Mouse (Mus musculus): ENCODE data around the gene Cenpb. TPM values are rescaled to one million over a fixed set of nuclear protein-coding genes. Genes with fewer than 3 reads are reported as not detected.

Gene Cenpb
- polyA plus RNA-seq, 1 experiment = 27.7 TPM

DNA sequence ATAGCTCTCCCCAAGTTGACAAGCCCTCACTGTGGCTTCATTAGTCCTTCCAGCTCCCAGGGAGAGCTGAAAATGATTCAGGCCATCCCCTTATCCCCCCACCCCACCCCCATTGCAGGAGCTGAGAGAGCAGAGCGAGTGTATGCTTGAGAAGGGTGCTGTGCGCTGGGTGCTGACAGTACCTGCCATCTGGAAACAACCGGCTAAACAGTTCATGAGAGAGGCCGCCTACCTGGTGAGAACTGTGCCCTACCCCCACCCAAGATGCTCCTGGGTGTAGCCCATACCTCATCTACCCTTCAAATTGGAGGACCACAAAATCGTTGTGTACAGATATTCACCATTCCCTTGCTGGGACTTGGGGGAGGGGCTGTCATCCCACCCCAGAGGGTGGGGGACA lies 40.6 kb downstream of the Cenpb start:
- H3K4me1 ChIP-seq (ENCODE audit: control insufficient read depth) = peaks cover 93% of the 10 kb centered on the region
- TF ChIP-seq TAL1 (IDR thresholded peaks at IDR 0.05; ENCODE audit: low read length) = no peak
- TF ChIP-seq GATA1 (IDR thresholded peaks at IDR 0.05; ENCODE audit: low read length) = no peak
- H3K36me3 ChIP-seq (ENCODE audit: control insufficient read depth) = peaks cover 79% of the 10 kb centered on the region

DNA sequence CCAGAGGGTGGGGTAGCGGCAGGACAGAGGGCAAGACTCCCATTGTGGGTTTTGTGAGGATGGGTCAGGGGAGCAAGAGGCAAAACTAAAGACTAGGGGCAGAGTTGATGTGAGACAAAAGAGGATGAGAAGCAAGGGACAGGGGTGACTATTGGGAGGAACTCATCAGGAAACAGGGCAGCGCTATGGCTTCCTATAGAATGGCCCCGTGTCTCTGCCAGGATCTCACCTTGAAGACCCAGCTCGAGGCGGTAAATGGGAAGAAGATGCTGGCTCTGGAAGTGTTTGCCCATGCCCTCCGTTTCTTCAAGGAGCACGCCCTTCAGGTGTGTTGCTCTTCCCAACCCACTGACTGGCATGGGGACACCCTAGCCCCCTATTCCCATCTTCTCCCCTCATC lies 41.1 kb downstream of the Cenpb start:
- peaks cover 98% of the 10 kb centered on the region for H3K4me1 ChIP-seq (ENCODE audit: control insufficient read depth)
- H3K4me3 ChIP-seq (replicated peaks) = no peak overlapping the region
- no peaks in the 10 kb centered on the region for H3K27me3 ChIP-seq (ENCODE audit: control insufficient read depth)
- no peaks in the 10 kb centered on the region for H3K9me3 ChIP-seq (ENCODE audit: control insufficient read depth, low read length)
- TF ChIP-seq GATA1 (IDR thresholded peaks at IDR 0.05; ENCODE audit: low read length) = no peak
- TF ChIP-seq TAL1 (IDR thresholded peaks at IDR 0.05; ENCODE audit: low read length) = no peak
- H3K36me3 ChIP-seq (ENCODE audit: control insufficient read depth) = peaks cover 80% of the 10 kb centered on the region

More for the DNA sequence above, 40.6 kb downstream of the Cenpb start:
- no peak overlapping the region for H3K4me3 ChIP-seq (replicated peaks)
- no peaks in the 10 kb centered on the region for H3K9me3 ChIP-seq (ENCODE audit: control insufficient read depth, low read length)
- no peaks in the 10 kb centered on the region; the same call in 1 of the 2 replicates for H3K27me3 ChIP-seq (ENCODE audit: control insufficient read depth)

DNA sequence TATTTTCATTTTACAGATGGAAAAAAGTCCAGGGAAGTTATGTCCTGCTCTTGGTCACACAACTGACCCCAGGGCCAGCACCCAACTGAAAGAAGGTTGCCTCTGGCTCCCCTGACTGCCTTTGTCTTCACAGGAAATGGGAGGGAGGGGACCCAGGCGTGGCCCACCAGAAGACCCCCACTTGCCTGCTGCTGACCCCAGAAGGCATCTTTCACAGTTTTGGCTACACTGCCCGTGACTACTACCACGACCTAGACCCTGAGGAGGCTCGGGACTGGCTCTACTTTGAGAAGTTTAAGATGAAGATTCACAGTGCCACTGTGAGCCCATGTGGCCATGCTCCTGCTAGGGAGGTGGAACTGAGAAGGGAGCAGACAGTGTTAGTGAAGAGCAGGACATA lies 41.6 kb downstream of the Cenpb start:
- Histone ChIP-seq H3K9me3 (ENCODE audit: control insufficient read depth, low read length) (no peaks in the 10 kb centered on the region), H3K27me3 (ENCODE audit: control insufficient read depth) (no peaks in the 10 kb centered on the region), H3K36me3 (ENCODE audit: control insufficient read depth) (peaks cover 75% of the 10 kb centered on the region), H3K4me1 (ENCODE audit: control insufficient read depth) (peaks cover 99% of the 10 kb centered on the region), H3K4me3 (replicated peaks) (no peak overlapping the region)
- TF ChIP-seq GATA1 (IDR thresholded peaks at IDR 0.05; ENCODE audit: low read length) (no peak), TAL1 (IDR thresholded peaks at IDR 0.05; ENCODE audit: low read length) (no peak)

DNA sequence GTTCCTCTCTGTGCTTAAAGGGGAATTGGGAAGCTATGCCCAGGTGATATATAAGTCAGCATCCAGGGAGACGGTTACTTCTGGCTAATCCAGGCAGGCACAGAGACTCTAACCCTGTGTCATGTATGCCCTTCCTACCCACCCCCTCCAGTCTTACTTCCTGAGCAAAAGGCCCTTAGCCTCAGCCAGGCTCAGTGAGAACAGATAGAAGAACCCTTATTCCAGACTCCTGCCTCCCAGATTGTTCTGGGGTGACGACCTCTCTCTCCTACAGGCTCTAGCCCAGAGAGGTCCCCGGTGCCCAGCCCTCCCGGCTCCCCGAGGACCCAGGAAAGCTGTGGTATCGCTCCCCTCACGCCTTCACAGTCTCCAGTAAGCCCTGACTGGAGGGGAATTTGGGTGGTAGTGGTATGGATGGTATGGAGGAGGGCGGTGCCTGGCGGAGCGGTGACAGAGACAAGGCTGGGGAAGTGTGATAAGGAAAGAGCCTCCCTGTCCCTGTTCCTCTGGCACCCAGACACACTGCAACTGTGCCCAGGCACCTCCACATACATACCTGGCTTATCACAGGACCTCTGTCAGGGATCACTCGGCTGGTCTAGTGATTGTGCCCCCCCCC lies 44.2 kb downstream of the Cenpb start:
- Histone ChIP-seq H3K4me1 (ENCODE audit: control insufficient read depth) (peaks cover 95% of the 10 kb centered on the region), H3K36me3 (ENCODE audit: control insufficient read depth) (peaks cover 58% of the 10 kb centered on the region), H3K4me3 (replicated peaks) (peak overlapping the region; percentile 53), H3K9me3 (ENCODE audit: control insufficient read depth, low read length) (no peaks in the 10 kb centered on the region), H3K27me3 (ENCODE audit: control insufficient read depth) (no peaks in the 10 kb centered on the region)
- TF ChIP-seq TAL1 (IDR thresholded peaks at IDR 0.05; ENCODE audit: low read length) (peak; percentile 93), GATA1 (IDR thresholded peaks at IDR 0.05; ENCODE audit: low read length) (peak; percentile 85)

DNA sequence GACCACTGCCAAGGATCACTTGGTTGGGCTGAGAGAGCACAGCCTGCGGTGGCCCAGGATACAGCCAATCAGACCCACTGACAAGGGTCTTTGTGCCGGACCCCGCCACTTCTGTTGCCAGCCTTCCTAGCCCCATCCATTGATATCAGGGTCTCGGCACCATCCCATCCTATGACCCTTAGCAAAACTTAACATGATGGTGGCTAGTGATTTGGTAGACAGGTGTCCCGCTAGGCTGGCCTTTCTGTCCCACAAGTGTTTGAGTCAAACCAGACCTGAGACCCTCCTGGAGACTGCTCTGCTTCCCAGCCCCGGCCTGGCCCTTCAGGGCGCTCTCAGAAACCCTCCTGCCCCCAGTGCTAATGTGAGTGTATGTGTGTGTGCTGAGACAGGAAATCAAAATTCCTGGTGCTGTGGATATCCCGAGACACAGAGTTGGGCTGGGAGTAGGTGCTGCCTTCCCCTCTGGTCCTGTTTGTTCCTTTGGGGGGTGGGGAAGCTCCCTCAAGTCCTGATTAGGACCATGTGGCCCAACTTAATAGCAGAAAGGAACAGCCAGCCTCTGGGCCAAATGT lies 45.0 kb downstream of the Cenpb start:
- H3K36me3 ChIP-seq (ENCODE audit: control insufficient read depth) = peaks cover 54% of the 10 kb centered on the region
- no peak for TF ChIP-seq TAL1 (IDR thresholded peaks at IDR 0.05; ENCODE audit: low read length)
- TF ChIP-seq GATA1 (IDR thresholded peaks at IDR 0.05; ENCODE audit: low read length) = no peak
- no peaks in the 10 kb centered on the region for H3K9me3 ChIP-seq (ENCODE audit: control insufficient read depth, low read length)
- H3K4me3 ChIP-seq (replicated peaks) = peak overlapping the region; percentile 53
- H3K27me3 ChIP-seq (ENCODE audit: control insufficient read depth) = no peaks in the 10 kb centered on the region
- H3K4me1 ChIP-seq (ENCODE audit: control insufficient read depth) = peaks cover 92% of the 10 kb centered on the region

DNA sequence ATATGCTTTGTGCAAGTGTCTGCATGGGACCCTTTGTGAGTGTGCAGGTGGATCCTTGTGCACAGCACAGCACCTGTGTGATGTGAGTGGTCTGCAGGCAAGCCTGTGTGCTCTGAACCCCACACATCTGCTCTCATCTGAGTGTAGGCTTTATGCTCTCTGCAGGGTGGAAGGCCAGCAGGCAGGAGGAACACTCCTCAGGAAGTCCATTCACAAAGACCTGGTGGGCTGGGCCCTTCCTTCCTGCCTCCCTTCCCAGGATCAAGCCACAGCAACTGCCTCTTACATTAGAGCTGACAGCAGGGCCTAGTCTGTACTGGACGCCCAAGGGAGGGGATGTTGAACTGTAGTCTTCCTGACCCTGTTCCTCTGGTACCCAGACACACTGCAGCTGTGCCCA lies 45.5 kb downstream of the Cenpb start:
- TF ChIP-seq GATA1 (IDR thresholded peaks at IDR 0.05; ENCODE audit: low read length) (no peak), TAL1 (IDR thresholded peaks at IDR 0.05; ENCODE audit: low read length) (no peak)
- H3K4me1 ChIP-seq (ENCODE audit: control insufficient read depth) = peaks cover 92% of the 10 kb centered on the region
- H3K27me3 ChIP-seq (ENCODE audit: control insufficient read depth) = no peaks in the 10 kb centered on the region
- peaks cover 50% of the 10 kb centered on the region for H3K36me3 ChIP-seq (ENCODE audit: control insufficient read depth)
- no peak overlapping the region for H3K4me3 ChIP-seq (replicated peaks)
- no peaks in the 10 kb centered on the region for H3K9me3 ChIP-seq (ENCODE audit: control insufficient read depth, low read length)

DNA sequence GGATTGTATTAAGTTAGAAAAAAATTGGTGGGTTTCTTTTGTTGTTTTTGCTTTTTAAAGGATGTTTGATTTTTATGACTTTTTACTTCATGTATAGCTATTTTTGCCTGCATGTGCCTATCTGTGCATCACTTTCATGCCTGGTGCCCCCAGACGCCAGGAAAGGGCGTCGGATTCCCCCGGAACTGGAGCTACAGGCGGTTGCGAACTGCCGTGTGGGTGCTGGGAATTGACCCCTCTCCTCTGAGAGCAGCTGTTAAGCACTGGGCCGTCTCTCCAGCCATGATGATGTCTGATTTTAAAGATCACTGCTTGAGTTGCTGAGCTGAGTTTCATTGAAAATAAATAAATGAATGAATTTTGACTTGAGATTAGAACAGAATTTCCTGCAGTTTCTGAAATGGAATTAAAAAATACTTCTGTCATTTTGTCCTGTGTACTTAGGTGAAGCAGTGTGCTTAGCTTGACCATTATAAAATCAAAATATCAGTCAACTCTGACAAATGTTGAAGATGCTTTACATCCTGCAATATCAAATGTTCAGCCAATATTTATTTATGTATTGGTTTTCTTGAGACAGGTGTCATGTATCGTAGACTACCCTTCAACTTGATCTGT lies 46.8 kb downstream of the Cenpb start, which contains the start of gene Gm11037:
Gm11037 (plus strand) TSS at position 568 of the 618 bp plus-strand sequence.
- Histone ChIP-seq H3K9me3 (ENCODE audit: control insufficient read depth, low read length) (no peaks in the 10 kb centered on the region), H3K4me1 (ENCODE audit: control insufficient read depth) (peaks cover 92% of the 10 kb centered on the region), H3K36me3 (ENCODE audit: control insufficient read depth) (peaks cover 38% of the 10 kb centered on the region), H3K4me3 (replicated peaks) (no peak within 1 kb of the TSS), H3K27me3 (ENCODE audit: control insufficient read depth) (peaks cover 2% of the 10 kb centered on the region; the same call in 1 of the 2 replicates)
- TF ChIP-seq TAL1 (IDR thresholded peaks at IDR 0.05; ENCODE audit: low read length) = no peak
- no peak for TF ChIP-seq GATA1 (IDR thresholded peaks at IDR 0.05; ENCODE audit: low read length)

DNA sequence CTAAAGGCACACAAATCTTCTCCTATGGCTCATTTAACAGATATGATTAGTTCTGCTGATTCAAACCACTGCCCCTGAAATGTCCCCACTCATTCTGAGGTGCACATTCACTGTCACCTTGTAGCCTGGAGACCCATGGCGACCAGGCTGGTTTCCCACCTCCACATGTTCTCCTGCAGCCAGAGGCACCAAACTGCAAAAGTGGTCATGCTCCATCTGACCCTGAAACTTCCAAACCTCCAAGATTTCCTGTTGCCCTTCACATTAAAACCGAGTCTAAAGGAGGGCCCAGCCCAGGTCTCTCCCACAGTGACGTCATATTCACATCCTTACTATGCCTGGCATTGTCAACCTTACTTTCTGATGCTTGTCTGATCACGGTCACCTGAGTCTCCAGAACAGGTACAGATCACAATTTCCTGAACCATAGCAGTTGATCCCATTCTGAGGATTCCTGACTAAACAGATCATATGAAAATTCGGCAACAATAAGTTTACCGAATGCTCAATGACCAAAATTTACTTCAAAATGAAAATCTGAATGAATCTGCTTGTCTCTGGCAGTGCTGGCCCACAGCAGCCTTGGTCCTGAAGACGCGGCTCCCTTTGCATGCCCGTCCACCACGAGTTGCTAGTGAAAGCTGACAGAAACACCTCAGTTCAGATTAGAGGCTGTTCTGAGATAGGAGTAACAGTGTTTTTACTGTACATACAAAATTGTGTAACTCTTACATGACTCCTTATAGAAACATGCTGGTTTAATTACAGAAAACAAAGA lies 47.6 kb downstream of the Cenpb start:
- TF ChIP-seq TAL1 (IDR thresholded peaks at IDR 0.05; ENCODE audit: low read length) (no peak), GATA1 (IDR thresholded peaks at IDR 0.05; ENCODE audit: low read length) (no peak)
- H3K4me1 ChIP-seq (ENCODE audit: control insufficient read depth) = peaks cover 92% of the 10 kb centered on the region
- H3K27me3 ChIP-seq (ENCODE audit: control insufficient read depth) = peaks cover 4% of the 10 kb centered on the region
- no peaks in the 10 kb centered on the region for H3K9me3 ChIP-seq (ENCODE audit: control insufficient read depth, low read length)
- peaks cover 31% of the 10 kb centered on the region for H3K36me3 ChIP-seq (ENCODE audit: control insufficient read depth)
- no peak overlapping the region for H3K4me3 ChIP-seq (replicated peaks)

DNA sequence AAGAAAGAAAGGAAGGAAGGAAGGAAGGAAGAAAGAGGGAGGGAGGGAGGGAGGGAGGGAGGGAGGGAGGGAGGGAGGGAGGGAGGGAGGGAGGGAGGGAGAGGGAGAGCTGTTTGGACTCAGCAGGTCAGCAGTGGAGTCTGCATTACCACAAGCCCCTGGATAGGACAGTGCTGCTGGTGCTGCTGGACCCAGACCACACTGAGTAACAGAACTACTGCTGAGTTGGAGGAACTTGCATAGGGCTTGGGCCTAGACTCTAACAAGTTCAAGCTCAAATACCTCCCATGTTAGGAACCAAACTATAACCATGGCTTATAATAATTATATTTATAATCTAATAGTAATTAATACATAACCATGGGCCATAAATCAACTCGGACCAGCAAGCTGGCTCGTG lies 49.0 kb downstream of the Cenpb start:
- Histone ChIP-seq H3K36me3 (ENCODE audit: control insufficient read depth) (peaks cover 25% of the 10 kb centered on the region), H3K27me3 (ENCODE audit: control insufficient read depth) (peaks cover 13% of the 10 kb centered on the region), H3K9me3 (ENCODE audit: control insufficient read depth, low read length) (no peaks in the 10 kb centered on the region), H3K4me1 (ENCODE audit: control insufficient read depth) (peaks cover 92% of the 10 kb centered on the region), H3K4me3 (replicated peaks) (no peak overlapping the region)
- TF ChIP-seq TAL1 (IDR thresholded peaks at IDR 0.05; ENCODE audit: low read length) (no peak), GATA1 (IDR thresholded peaks at IDR 0.05; ENCODE audit: low read length) (no peak)
